Mouse (Mus musculus) c-Kit-positive CD71-positive TER-119-negative erythroid progenitor cells, embryonic 14.5 days (primary cell): ENCODE data around the gene Ifnb1.
"Not testable (repeated sequence)": the region's sequence is repeated elsewhere in the genome, so short reads cannot be mapped to it uniquely, and the experiment has no call there.

Experiments used
- DNase-seq: peaks from one replicate; pipeline ENCODE4 v3.0.0-alpha.2; 2013; ENCODE audit warnings: low read depth

Ifnb1 gene

GRCm38 (mm10) chr4:88522674-88523073, at the start of gene Ifnb1:
TSS of gene Ifnb1 (minus strand) at chr4:88522774.
- no peak for DNase-seq

GRCm38 (mm10) chr4:88571698-88572097, 49.1 kb upstream of the Ifnb1 start, which contains the start of gene Ifna14:
TSS of gene Ifna14 (minus strand) at chr4:88571798.
- DNase-seq, result no peak

GRCm38 (mm10) chr4:88561791-88562190, 39.2 kb upstream of the Ifnb1 start:
- DNase-seq, result no peak

- DNase-seq, result not testable (repeated sequence)
These were observed 35.6 kb upstream of the Ifnb1 start, which contains the start of gene Ifna15 for GRCm38 (mm10) chr4:88558145-88558544. TSS of gene Ifna15 (minus strand) at chr4:88558245.

GRCm38 (mm10) chr4:88550161-88550945, 27.8 kb upstream of the Ifnb1 start:
- DNase-seq, result peak; percentile 90

GRCm38 (mm10) chr4:88547986-88548385, 25.4 kb upstream of the Ifnb1 start:
- DNase-seq, result no peak

- peak; percentile 63 for DNase-seq
These were observed 21.2 kb upstream of the Ifnb1 start for GRCm38 (mm10) chr4:88543649-88544234.

GRCm38 (mm10) chr4:88537328-88537727, 14.8 kb upstream of the Ifnb1 start:
- DNase-seq, result no peak

GRCm38 (mm10) chr4:88536640-88537039, 14.1 kb upstream of the Ifnb1 start:
- DNase-seq, result no peak

- peak; percentile 32 for DNase-seq
These were observed 13.2 kb upstream of the Ifnb1 start for GRCm38 (mm10) chr4:88535742-88536141.

- no peak for DNase-seq
These were observed 12.3 kb upstream of the Ifnb1 start for GRCm38 (mm10) chr4:88534903-88535302.

- no peak for DNase-seq
These were observed 10.9 kb upstream of the Ifnb1 start for GRCm38 (mm10) chr4:88533499-88533898.

GRCm38 (mm10) chr4:88530892-88531291, 8.3 kb upstream of the Ifnb1 start:
- DNase-seq, result no peak

GRCm38 (mm10) chr4:88530271-88530670, 7.7 kb upstream of the Ifnb1 start:
- DNase-seq, result no peak

GRCm38 (mm10) chr4:88526379-88527049, 3.9 kb upstream of the Ifnb1 start:
- no peak for DNase-seq

GRCm38 (mm10) chr4:88525393-88525792, 2.8 kb upstream of the Ifnb1 start:
- DNase-seq, result no peak

- DNase-seq, result no peak
These were observed 667 bp upstream of the Ifnb1 start for GRCm38 (mm10) chr4:88523241-88523640.

- DNase-seq, result no peak
These were observed 4.6 kb downstream of the Ifnb1 start for GRCm38 (mm10) chr4:88517957-88518356.

- no peak for DNase-seq
These were observed 6.8 kb downstream of the Ifnb1 start for GRCm38 (mm10) chr4:88515711-88516211.

- no peak for DNase-seq
These were observed 7.3 kb downstream of the Ifnb1 start for GRCm38 (mm10) chr4:88515250-88515649.

- peak; percentile 30 for DNase-seq
These were observed 8.2 kb downstream of the Ifnb1 start for GRCm38 (mm10) chr4:88514403-88514802.

GRCm38 (mm10) chr4:88513743-88514142, 8.8 kb downstream of the Ifnb1 start:
- no peak for DNase-seq

- no peak for DNase-seq
These were observed 18.8 kb downstream of the Ifnb1 start for GRCm38 (mm10) chr4:88503753-88504152.
